Mouse (Mus musculus): ENCODE measurements around the gene Gm5936. TPM values are rescaled to one million over a fixed set of nuclear protein-coding genes. Genes with fewer than 3 reads are reported as not detected.
"Not testable (repeated sequence)": the region's sequence is repeated elsewhere in the genome, so short reads cannot be mapped to it uniquely, and the experiment has no call there.

Gm5936 gene
- total RNA-seq (2015) (not detected in 2 replicates), total RNA-seq (2017) (not detected in 2 replicates)

GRCm38 (mm10) chrX:74836842-74837522 is at the start of gene Gm5936:
TSS of gene Gm5936 (plus strand) at chrX:74837196.
- not testable (repeated sequence) for ATAC-seq (ENCODE audit: poor library complexity, severe bottlenecking)

DNA sequence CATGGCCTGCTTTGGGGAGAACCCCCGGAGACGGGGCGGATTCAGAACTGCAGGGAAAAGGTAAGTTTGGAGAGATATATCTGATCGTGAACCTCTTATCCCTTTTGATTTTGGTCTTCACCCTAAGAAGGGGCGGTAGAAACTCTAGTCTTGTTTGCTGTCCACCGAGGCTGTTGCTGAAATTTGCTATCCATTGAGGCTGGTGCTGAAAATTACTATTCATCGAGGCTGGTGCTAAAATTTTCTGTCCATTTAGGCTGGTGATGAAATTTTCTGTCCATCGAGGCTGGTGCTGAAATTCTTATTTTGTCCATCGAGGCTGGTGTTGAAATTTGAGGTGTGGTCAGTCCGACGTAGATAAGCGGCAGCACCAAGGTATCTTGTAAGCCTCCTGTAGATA is 19.1 kb downstream of the Gm5936 start:
- ATAC-seq (ENCODE audit: poor library complexity, severe bottlenecking), result not testable (repeated sequence)

GRCm38 (mm10) chrX:74880123-74880522 is 43.1 kb downstream of the Gm5936 start:
- not testable (repeated sequence) for ATAC-seq (ENCODE audit: poor library complexity, severe bottlenecking)

Other genes with a start within 250 kb of the Gm5936 start
- gene Olfr1325, start 244.5 kb upstream of the Gm5936 start, total RNA-seq (2015), result not detected in 2 replicates
- gene Olfr1325, start 244.5 kb upstream of the Gm5936 start, total RNA-seq (2017), result not detected in 2 replicates
- not detected in 2 replicates for gene Gm5640, start 191.6 kb upstream of the Gm5936 start, total RNA-seq (2015)
- not detected in 2 replicates for gene Gm5640, start 191.6 kb upstream of the Gm5936 start, total RNA-seq (2017)
- not detected in 2 replicates for gene Gm6890, start 96.3 kb upstream of the Gm5936 start, total RNA-seq (2015)
- gene Gm6890, start 96.3 kb upstream of the Gm5936 start, total RNA-seq (2017), result not detected in 2 replicates
- gene Gab3, start 248.3 kb downstream of the Gm5936 start, total RNA-seq (2015), result 15.3 and 19.9 TPM in 2 replicates
- 6.2 and 10.0 TPM in 2 replicates for gene Gab3, start 248.3 kb downstream of the Gm5936 start, total RNA-seq (2017)

All from megakaryocyte, adult 5-6 weeks (primary cell).